Mouse (Mus musculus) hindbrain, embryonic 13.5 days (tissue): ENCODE results near the gene Insm2. TPM values are rescaled to one million over a fixed set of nuclear protein-coding genes. Genes with fewer than 3 reads are reported as not detected.
"Not testable (repeated sequence)": the region's sequence is repeated elsewhere in the genome, so short reads cannot be mapped to it uniquely, and the experiment has no call there.

Source experiments
- ATAC-seq: fragments of 200-750 bp; cut with Nextera tagmentation; 2 replicates; pipeline ENCODE4 v1.8.0; 2017; ENCODE audit warnings: moderate TSS enrichment; ENCODE audit not compliant: low FRiP score
- H3K27ac ChIP-seq: fragments of 300-500 bp; sonication (generic); 2 replicates; pipeline ENCODE4 v1.5.1; 2015; ENCODE audit warnings: inconsistent platforms, mild to moderate bottlenecking, moderate library complexity
- H3K27me3 ChIP-seq: fragments of 300-500 bp; sonication (generic); 2 replicates; pipeline ENCODE4 v1.6.1; 2015; ENCODE audit warnings: mild to moderate bottlenecking, inconsistent platforms
- H3K36me3 ChIP-seq: fragments of 300-500 bp; sonication (generic); 2 replicates; pipeline ENCODE4 v1.6.1; 2015; ENCODE audit warnings: mild to moderate bottlenecking, inconsistent platforms
- H3K4me1 ChIP-seq: fragments of 300-500 bp; sonication (generic); replicated peaks from 2 replicates; pipeline ENCODE4 v1.6.1; 2015; ENCODE audit warnings: inconsistent platforms
- H3K4me2 ChIP-seq: fragments of 300-500 bp; sonication (generic); 2 replicates; pipeline ENCODE4 v1.6.1; 2015; ENCODE audit warnings: inconsistent platforms, mild to moderate bottlenecking, moderate library complexity
- H3K4me3 ChIP-seq: fragments of 300-500 bp; sonication (generic); 2 replicates; pipeline ENCODE4 v1.5.1; 2015; ENCODE audit warnings: mild to moderate bottlenecking, inconsistent platforms
- H3K9ac ChIP-seq: fragments of 300-500 bp; sonication (generic); 2 replicates; pipeline ENCODE4 v1.6.1; 2015; ENCODE audit warnings: mild to moderate bottlenecking, inconsistent platforms
- H3K9me3 ChIP-seq: fragments of 300-500 bp; sonication (generic); 2 replicates; pipeline ENCODE4 v1.6.1; 2016; ENCODE audit warnings: inconsistent platforms
- WGBS: fragments of 180-500 bp; shearing (Covaris S2); methylation state at CpG from one replicate; pipeline ENCODE4 v1.1.7; 2015; 5-methylcytosine and 5-hydroxymethylcytosine counted together
- polyA plus RNA-seq: library from polyadenylated mRNA; unstranded; fragments of >200 nt; fragmentation: Nextera tagmentation; extraction: Ambion mirVana; gene quantifications from 2 replicates; pipeline ENCODE4 v1.2.1, GENCODE M21; 2015

Insm2 gene
- polyA plus RNA-seq, result 1.2 and 2.8 TPM in 2 replicates

DNA sequence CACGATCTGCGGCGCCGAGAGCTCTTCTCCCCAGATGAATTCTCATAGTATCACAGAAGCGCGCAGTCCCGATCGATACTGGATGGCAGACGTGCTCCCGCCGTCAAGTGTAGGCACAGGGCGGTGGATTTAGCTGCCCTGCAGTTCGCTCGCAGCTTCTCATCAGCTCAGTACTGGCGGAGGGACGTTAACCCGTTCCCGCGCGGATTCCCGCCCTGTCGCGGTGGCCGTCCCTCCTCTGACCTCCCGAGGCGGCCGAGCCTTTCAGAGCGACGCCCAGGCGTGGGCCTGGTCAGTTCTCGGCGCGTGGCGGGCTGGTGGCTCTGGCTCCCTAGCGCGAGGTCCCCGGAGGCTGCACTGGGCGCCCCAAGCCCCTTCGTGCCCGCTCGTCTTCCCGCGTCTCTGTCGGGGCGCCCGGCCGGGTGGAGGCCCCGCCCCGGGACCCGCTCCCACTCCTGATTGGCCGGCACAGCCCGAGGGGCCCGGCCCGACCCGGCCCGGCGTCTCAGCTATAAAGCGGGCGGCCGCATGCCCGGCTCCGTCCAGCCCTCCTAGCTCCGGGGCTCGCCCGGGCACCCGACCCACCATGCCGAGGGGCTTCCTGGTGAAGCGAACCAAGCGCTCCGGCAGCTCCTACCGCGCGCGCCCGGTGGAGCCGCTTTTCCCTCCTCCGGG is at the start of gene Insm2:
TSS of gene Insm2 (plus strand) at position 541 of the 675 bp plus-strand sequence.
- Histone ChIP-seq H3K4me1 (peaks cover 28% of the 10 kb centered on the region), H3K9ac (peak within 1 kb of the TSS; percentile 71), H3K4me3 (peak within 1 kb of the TSS; percentile 54), H3K4me2 (peak within 1 kb of the TSS; percentile 95), H3K9me3 (no peaks in the 10 kb centered on the region), H3K27ac (no peak within 1 kb of the TSS), H3K36me3 (peaks cover 4% of the 10 kb centered on the region; the same call in 1 of the 2 replicates), H3K27me3 (peaks cover 78% of the 10 kb centered on the region)
- WGBS, result under 1% methylated on average over 64 of the region's 77 CpGs
- peak; percentile 81 for ATAC-seq

DNA sequence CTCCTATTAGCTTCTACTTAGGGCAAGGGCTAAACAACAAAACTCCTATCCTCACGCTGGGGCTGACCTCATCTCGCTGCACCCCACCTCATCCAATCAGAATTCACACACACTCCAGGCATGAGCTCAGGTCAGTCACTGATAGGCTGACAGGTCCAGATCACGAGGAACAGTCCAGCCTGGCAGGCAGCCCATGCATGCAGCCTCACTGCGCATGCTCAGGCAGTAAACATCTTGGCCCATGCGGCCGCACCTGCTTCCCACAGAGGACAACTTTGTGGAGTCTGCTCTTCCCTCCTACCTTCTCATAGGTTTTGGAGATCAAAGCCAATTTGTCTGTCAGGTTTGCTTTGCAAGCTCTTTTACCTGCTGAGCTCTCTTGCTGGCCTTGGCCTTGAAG is 44.3 kb upstream of the Insm2 start:
- not testable (repeated sequence) for ATAC-seq, H3K4me1 ChIP-seq, H3K9me3 ChIP-seq, H3K27ac ChIP-seq, H3K9ac ChIP-seq, H3K36me3 ChIP-seq, H3K27me3 ChIP-seq, H3K4me2 ChIP-seq, H3K4me3 ChIP-seq
- whole genome bisulfite sequencing, result 83% methylated on average over 6 of the region's 6 CpGs

DNA sequence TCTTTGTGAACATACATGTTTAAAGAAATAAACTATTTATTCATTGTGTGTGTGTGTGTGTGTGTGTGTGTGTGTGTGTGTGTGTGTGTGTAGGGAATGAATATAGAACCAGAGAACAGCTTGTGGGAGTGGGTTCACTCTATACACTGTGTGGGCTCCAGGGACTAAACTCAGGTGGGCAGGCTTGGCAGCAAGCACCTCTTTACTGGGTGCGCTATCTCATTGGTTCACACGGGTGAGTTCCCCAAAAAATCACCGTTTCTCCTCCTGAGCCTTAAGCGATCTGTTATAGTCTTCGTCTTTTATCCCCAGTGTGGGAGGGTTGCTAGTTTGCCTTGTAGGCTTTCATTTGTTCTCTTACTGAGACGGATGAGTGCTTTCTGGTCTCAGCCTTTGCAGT is 41.4 kb upstream of the Insm2 start:
- Histone ChIP-seq H3K27ac (no peak overlapping the region), H3K4me3 (no peak overlapping the region), H3K9me3 (no peaks in the 10 kb centered on the region), H3K4me1 (peaks cover 8% of the 10 kb centered on the region; the same call in 1 of the 2 replicates), H3K9ac (no peak overlapping the region), H3K27me3 (0 out of 2 replicates have a peak, but pooled peaks cover 4% of the 10 kb centered on the region), H3K4me2 (no peak overlapping the region), H3K36me3 (no peaks in the 10 kb centered on the region)
- 73% methylated on average over 6 of the region's 6 CpGs for WGBS
- no peak for ATAC-seq

DNA sequence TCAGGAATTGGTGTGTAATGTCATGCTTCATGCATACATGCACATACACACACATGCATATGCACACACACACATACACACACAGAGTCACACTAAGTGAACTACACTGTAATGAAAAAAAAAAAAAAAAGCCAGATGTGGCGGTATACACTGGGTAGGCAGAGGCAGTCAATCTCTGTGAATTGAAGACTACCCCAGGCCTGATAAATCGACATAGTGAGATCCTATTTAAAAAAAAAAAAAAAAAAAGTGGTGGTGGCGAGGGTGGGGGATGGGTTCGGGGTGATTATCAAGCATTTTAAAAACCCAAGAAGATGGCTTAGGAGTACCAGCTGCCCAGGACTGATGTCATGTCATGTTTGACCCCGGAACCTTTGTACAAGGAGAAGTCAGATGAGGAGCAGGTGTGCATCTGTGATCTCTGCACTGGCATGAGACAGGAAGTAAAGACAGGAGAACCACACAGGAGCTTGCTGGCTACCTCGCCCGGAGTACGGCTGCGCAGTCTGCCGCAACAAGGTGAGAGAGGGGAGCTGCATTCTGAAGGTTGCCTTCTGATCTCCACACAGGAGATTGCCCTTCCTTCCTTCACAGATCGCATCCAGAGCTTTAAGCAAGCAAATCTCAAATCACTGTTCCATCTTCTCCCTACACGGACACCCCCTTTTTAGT is 39.9 kb upstream of the Insm2 start:
- 0 out of 2 replicates have a peak, but pooled peaks cover 4% of the 10 kb centered on the region for H3K27me3 ChIP-seq
- H3K4me3 ChIP-seq, result no peak overlapping the region
- H3K4me2 ChIP-seq, result no peak overlapping the region
- H3K9me3 ChIP-seq, result no peaks in the 10 kb centered on the region
- H3K9ac ChIP-seq, result no peak overlapping the region
- H3K36me3 ChIP-seq, result no peaks in the 10 kb centered on the region
- ATAC-seq, result no peak
- H3K4me1 ChIP-seq, result peaks cover 8% of the 10 kb centered on the region; the same call in 1 of the 2 replicates
- 91% methylated on average over 12 of the region's 12 CpGs for WGBS
- no peak overlapping the region for H3K27ac ChIP-seq

DNA sequence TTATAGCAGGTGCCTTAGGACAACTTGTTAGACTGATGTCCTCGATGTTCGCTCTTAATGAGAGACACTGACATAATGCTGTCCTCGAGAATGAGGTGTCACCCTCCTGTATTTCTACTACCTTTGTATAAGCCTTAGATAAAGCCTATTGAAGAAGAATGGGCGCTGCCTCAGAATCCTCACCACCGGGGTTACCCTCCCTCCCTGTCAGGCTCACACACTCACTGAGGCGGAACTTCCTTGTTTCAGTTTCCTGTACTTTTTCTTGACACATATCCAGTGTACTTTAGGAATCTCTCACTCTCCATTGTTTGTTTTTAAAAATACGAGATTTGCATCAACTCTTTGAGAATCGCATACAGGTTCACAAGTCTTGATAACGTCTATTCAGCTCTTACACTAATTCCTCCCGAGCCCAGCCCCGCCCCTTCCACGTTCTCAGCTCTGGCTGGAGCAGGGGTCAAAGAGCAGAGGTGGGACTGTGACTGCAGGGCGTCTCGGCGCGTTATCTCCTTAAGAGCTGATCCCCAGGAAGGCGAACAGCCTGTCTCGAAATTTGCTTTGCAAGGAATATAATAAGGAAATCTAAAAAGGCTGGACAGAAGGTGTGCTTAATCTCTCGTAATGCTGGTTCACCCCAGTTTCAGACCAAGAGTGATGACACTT is 39.1 kb upstream of the Insm2 start:
- 12% methylated on average over 19 of the region's 19 CpGs for WGBS
- no peak for ATAC-seq
- Histone ChIP-seq H3K36me3 (no peaks in the 10 kb centered on the region), H3K4me1 (peaks cover 8% of the 10 kb centered on the region; the same call in 1 of the 2 replicates), H3K4me2 (peak overlapping the region; percentile 52), H3K27ac (no peak overlapping the region), H3K4me3 (peak overlapping the region; percentile 18), H3K9ac (0 out of 2 replicates have a peak overlapping the region, but pooled peaks have one; percentile 0), H3K27me3 (0 out of 2 replicates have a peak, but pooled peaks cover 4% of the 10 kb centered on the region), H3K9me3 (no peaks in the 10 kb centered on the region)

DNA sequence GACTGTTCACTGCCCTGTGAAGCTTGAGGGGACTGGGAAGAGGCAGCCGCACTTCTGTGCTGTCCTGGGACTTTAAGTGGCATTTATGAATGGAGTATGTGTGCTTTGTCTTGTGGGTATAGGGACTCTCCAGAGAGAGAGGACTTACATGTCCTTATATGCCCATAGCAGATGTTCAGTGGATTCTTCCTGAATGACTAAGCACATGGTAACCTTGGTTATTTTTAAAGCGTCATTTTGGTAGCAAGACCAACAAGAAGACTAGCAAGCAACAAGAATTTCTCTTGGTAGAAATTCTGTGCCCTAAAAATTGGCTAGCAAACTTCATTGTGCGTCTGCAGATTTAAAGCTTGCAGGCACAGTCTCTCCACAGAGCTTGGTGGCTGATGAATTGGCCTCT is 35.5 kb upstream of the Insm2 start:
- no peaks in the 10 kb centered on the region for H3K9me3 ChIP-seq
- no peak overlapping the region for H3K9ac ChIP-seq
- H3K4me3 ChIP-seq, result no peak overlapping the region
- H3K27me3 ChIP-seq, result 0 out of 2 replicates have a peak, but pooled peaks cover 6% of the 10 kb centered on the region
- no peaks in the 10 kb centered on the region for H3K36me3 ChIP-seq
- no peak overlapping the region for H3K27ac ChIP-seq
- 96% methylated on average over 3 of the region's 3 CpGs for WGBS
- no peak overlapping the region for H3K4me2 ChIP-seq
- ATAC-seq, result no peak
- H3K4me1 ChIP-seq, result peaks cover 11% of the 10 kb centered on the region; the same call in 1 of the 2 replicates

DNA sequence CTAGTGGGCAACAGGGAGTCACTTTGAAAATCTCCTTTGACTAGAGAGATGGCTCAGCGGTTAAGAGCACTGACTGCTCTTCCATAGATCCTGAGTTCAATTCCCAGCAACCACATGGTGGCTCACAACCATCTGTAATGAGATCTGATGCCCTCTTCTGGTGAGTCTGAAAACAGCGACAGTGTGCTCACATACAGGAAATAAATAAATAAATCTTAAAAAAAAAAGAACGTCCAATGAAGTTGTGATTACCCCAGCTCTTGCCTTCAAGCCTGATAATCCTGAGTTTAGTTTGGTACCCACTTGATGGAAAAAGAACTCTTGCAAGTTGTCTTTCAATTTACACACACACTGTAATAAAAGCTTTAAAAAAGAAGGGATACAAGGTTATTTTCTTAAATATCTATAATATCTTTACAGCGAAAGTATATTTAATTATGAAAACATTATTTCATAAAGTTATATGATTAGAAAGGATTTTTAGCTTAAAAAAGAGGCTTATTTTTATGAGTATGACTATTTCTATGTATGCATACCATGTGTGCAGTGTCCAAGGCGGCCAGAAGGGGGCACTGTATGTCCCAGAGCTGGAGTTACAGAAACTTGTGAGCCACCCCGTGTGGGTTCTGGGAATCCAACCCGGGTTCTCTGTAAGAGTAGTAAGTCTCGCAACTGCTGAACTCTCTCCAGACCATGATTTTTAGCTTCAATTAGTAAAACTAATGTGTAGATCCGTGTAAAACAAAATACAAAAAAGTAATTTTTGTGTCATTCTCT is 34.9 kb upstream of the Insm2 start:
- no peak for ATAC-seq
- H3K27me3 ChIP-seq, result 0 out of 2 replicates have a peak, but pooled peaks cover 6% of the 10 kb centered on the region
- peaks cover 11% of the 10 kb centered on the region; the same call in 1 of the 2 replicates for H3K4me1 ChIP-seq
- H3K27ac ChIP-seq, result no peak overlapping the region
- H3K9me3 ChIP-seq, result no peaks in the 10 kb centered on the region
- H3K4me2 ChIP-seq, result no peak overlapping the region
- H3K9ac ChIP-seq, result no peak overlapping the region
- no peaks in the 10 kb centered on the region for H3K36me3 ChIP-seq
- WGBS, result 85% methylated on average over 9 of the region's 9 CpGs
- no peak overlapping the region for H3K4me3 ChIP-seq

DNA sequence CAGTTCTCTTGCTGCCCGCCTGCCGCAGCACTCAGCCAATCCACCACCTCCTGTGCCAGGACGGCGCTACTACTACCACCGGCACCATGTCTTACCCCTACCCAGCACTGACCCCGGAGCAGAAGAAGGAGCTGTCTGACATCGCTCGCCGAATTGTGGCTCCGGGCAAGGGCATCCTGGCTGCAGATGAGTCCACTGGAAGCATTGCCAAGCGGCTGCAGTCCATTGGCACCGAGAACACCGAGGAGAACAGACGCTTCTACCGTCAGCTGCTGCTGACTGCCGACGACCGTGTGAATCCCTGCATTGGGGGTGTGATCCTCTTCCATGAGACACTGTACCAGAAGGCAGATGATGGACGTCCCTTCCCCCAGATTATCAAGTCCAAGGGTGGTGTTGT is 34.0 kb upstream of the Insm2 start, which contains the start of gene Aldoart2:
TSS of gene Aldoart2 (plus strand) at position 34 of the 400 bp plus-strand sequence.
- no peak within 1 kb of the TSS for H3K9ac ChIP-seq
- no peaks in the 10 kb centered on the region for H3K36me3 ChIP-seq
- 98% methylated on average over 19 of the region's 19 CpGs for WGBS
- peaks cover 7% of the 10 kb centered on the region; the same call in 1 of the 2 replicates for H3K4me1 ChIP-seq
- no peaks in the 10 kb centered on the region for H3K9me3 ChIP-seq
- 0 out of 2 replicates have a peak, but pooled peaks cover 2% of the 10 kb centered on the region for H3K27me3 ChIP-seq
- H3K27ac ChIP-seq, result no peak within 1 kb of the TSS
- ATAC-seq, result no peak
- no peak within 1 kb of the TSS for H3K4me3 ChIP-seq
- no peak within 1 kb of the TSS for H3K4me2 ChIP-seq

DNA sequence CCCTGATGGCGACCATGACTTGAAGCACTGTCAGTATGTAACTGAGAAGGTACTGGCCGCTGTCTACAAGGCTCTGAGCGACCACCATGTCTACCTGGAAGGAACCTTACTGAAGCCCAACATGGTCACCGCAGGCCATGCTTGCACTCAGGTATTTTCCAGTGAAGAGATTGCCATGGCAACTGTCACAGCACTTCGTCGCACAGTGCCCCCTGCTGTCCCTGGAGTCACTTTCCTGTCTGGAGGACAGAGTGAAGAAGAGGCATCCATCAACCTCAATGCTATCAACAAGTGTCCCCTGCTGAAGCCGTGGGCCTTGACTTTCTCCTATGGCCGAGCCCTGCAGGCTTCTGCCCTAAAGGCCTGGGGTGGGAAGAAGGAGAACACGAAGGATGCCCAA is 33.4 kb upstream of the Insm2 start:
- H3K4me1 ChIP-seq, result 0 out of 2 replicates have a peak, but pooled peaks cover 3% of the 10 kb centered on the region
- H3K4me2 ChIP-seq, result no peak overlapping the region
- ATAC-seq, result no peak
- H3K9me3 ChIP-seq, result no peaks in the 10 kb centered on the region
- H3K27ac ChIP-seq, result no peak overlapping the region
- H3K4me3 ChIP-seq, result no peak overlapping the region
- no peak overlapping the region for H3K9ac ChIP-seq
- 73% methylated on average over 9 of the region's 9 CpGs for WGBS
- H3K36me3 ChIP-seq, result no peaks in the 10 kb centered on the region
- H3K27me3 ChIP-seq, result 0 out of 2 replicates have a peak, but pooled peaks cover 2% of the 10 kb centered on the region

DNA sequence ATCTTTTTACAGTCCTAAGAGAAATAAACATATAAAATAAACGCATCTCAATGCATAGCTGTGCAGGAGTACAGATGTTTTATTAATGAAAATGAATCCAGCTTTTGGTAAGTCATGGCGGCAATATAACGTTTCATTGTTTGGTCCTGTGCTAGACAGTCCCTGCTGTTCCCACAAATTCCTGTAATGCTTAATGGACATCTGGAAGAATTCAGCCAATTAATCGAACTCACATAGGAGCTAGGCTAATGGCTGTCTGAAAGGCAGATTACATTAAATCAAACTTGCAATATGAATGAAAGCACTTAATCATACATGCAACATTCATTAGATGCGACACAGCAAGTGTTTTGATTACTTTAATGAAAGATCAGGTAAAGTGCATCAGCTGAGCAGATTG is 32.4 kb upstream of the Insm2 start:
- Histone ChIP-seq H3K9ac (no peak overlapping the region), H3K4me1 (0 out of 2 replicates have a peak, but pooled peaks cover 3% of the 10 kb centered on the region), H3K27me3 (0 out of 2 replicates have a peak, but pooled peaks cover 2% of the 10 kb centered on the region), H3K36me3 (no peaks in the 10 kb centered on the region), H3K4me3 (no peak overlapping the region), H3K9me3 (no peaks in the 10 kb centered on the region), H3K4me2 (no peak overlapping the region), H3K27ac (no peak overlapping the region)
- 70% methylated on average over 5 of the region's 5 CpGs for WGBS
- ATAC-seq, result no peak

DNA sequence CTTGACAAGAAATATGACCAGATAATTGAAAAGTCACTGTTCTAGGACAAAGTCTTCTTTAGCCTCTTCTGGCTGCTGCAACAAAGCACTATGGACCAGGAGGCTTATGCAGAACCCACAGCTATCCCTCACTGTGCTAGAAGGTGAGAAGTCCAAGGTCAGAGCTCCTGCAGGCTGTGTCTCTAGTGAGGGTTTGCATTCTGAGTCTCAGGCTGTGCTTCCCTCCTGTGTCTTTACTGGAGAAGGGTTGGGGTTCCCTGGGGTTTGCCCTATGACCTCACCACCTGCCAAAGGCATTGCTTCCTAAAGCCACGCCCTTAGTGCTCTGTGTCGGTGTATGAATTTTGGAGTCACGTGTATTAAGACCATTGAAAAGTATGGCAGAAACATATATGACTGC is 30.8 kb upstream of the Insm2 start:
- 0 out of 2 replicates have a peak, but pooled peaks cover 3% of the 10 kb centered on the region for H3K4me1 ChIP-seq
- 0 out of 2 replicates have a peak, but pooled peaks cover 2% of the 10 kb centered on the region for H3K27me3 ChIP-seq
- no peak overlapping the region for H3K27ac ChIP-seq
- H3K36me3 ChIP-seq, result no peaks in the 10 kb centered on the region
- no peak overlapping the region for H3K4me3 ChIP-seq
- 82% methylated on average over 3 of the region's 3 CpGs for WGBS
- no peak overlapping the region for H3K9ac ChIP-seq
- H3K9me3 ChIP-seq, result no peaks in the 10 kb centered on the region
- no peak overlapping the region for H3K4me2 ChIP-seq
- no peak for ATAC-seq
